Mouse (Mus musculus): ENCODE results near the gene Usb1. TPM values are rescaled to one million over a fixed set of nuclear protein-coding genes. Genes with fewer than 3 reads are reported as not detected.

The Usb1 gene
- total RNA-seq, 1 experiment: 25.9 TPM

- H3K9ac ChIP-seq (ENCODE audit: insufficient read depth, low read depth, low read length, poor library complexity, severe bottlenecking): no peak overlapping the region
- H3K4me1 ChIP-seq (ENCODE audit: control insufficient read depth in 2 of 2, insufficient read depth in 2 of 2, low read length in 2 of 2, poor library complexity in 1 of 2): peaks cover 3 to 8% of the 10 kb centered on the region in 2 experiments; a peak in 2 of 4 replicates
- H3K36me3 ChIP-seq (ENCODE audit: control insufficient read depth, insufficient read depth, low read length, poor library complexity, severe bottlenecking): no peaks in the 10 kb centered on the region; the same call in 1 of the 2 replicates
- TF ChIP-seq MAFK (IDR thresholded peaks at IDR 0.05; ENCODE audit: insufficient read depth, low read depth, low read length): no peak
- no peak for TF ChIP-seq ZC3H11A (IDR thresholded peaks at IDR 0.05; ENCODE audit: borderline replicate concordance, low read depth, low read length)
- no peaks in the 10 kb centered on the region for H3K9me3 ChIP-seq (ENCODE audit: control insufficient read depth, insufficient read depth, low read depth, low read length)
- no peak overlapping the region for H3K27ac ChIP-seq (ENCODE audit: insufficient read depth, low read depth, low read length, poor library complexity, severe bottlenecking)
- H3K4me3 ChIP-seq (ENCODE audit: insufficient read depth in 1 of 2, low read depth in 1 of 2, low read length in 2 of 2, poor library complexity in 1 of 2, severe bottlenecking in 1 of 2): no peak overlapping the region
- no peak for DNase-seq (ENCODE audit: low read depth, low spot score)
- in situ Hi-C loops (cut with MboI; ENCODE audit: low sequenced_read_pairs in 2 of 2, unreplicated experiment in 2 of 2): no loop called here
These were observed 3.6 kb downstream of the Usb1 start for GRCm38 (mm10) chr8:95335706-95336105.

DNA sequence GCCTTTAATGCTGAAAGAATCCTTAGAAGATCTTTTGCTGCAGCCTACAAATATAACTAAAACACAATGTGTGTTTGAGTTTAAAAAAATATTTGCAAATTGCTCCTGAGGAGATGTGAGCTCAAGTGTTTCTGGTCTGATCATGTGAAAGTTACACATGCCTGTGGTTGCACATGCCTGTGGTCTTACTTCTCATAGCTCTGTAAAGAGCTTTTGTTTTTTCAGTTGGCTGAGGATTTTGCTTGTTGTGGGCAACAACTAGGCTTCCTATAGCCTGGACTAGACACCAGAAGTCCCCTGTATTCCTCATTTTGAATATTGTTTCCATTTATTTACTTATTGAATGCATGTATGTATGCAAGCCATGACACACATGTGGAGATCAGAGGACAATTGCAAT lies 4.3 kb downstream of the Usb1 start:
- Histone ChIP-seq H3K9ac (ENCODE audit: insufficient read depth, low read depth, low read length, poor library complexity, severe bottlenecking) (no peak overlapping the region), H3K36me3 (ENCODE audit: control insufficient read depth, insufficient read depth, low read length, poor library complexity, severe bottlenecking) (no peaks in the 10 kb centered on the region; the same call in 1 of the 2 replicates), H3K9me3 (ENCODE audit: control insufficient read depth, insufficient read depth, low read depth, low read length) (no peaks in the 10 kb centered on the region), H3K27ac (ENCODE audit: insufficient read depth, low read depth, low read length, poor library complexity, severe bottlenecking) (no peak overlapping the region), H3K4me1 (ENCODE audit: control insufficient read depth in 2 of 2, insufficient read depth in 2 of 2, low read length in 2 of 2, poor library complexity in 1 of 2) (peaks cover 3 to 5% of the 10 kb centered on the region in 2 experiments; a peak in 1 of 4 replicates), H3K4me3 (ENCODE audit: insufficient read depth in 1 of 2, low read depth in 1 of 2, low read length in 2 of 2, poor library complexity in 1 of 2, severe bottlenecking in 1 of 2) (no peak overlapping the region)
- DNase-seq (ENCODE audit: low read depth, low spot score): no peak
- TF ChIP-seq ZNF384 (IDR thresholded peaks at IDR 0.05; ENCODE audit: low read depth, low read length): no peak
- TF ChIP-seq HCFC1 (IDR thresholded peaks at IDR 0.05; ENCODE audit: borderline replicate concordance, insufficient read depth, low read length): no peak
- no peak for TF ChIP-seq ZC3H11A (IDR thresholded peaks at IDR 0.05; ENCODE audit: borderline replicate concordance, low read depth, low read length)
- no peak for TF ChIP-seq CHD2 (IDR thresholded peaks at IDR 0.05; ENCODE audit: low read depth, low read length)
- no peak for TF ChIP-seq MAFK (IDR thresholded peaks at IDR 0.05; ENCODE audit: insufficient read depth, low read depth, low read length)
- in situ Hi-C loops (cut with MboI; ENCODE audit: low sequenced_read_pairs in 2 of 2, unreplicated experiment in 2 of 2): no loop called here

DNA sequence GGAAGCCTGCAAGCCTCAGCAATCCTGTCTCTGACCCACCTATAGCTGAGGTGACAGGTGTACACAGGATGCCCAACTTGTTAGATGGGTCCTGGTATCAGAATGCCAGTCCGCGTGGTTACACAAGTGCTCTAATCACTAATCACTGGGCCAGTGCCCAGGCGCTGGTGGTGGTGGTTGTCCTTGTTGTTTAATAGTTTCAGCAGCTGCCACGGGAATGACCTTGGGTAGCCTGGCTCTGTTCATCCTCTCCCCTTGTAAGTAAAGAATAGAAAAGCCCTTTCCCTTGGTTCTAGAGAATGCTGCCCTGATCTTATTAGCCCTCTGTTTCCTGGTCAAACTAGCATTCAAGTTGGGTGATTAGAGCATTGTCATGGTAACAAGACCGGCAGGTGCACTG lies 9.6 kb downstream of the Usb1 start:
- no peak overlapping the region for H3K9ac ChIP-seq (ENCODE audit: insufficient read depth, low read depth, low read length, poor library complexity, severe bottlenecking)
- in situ Hi-C loops (cut with MboI; ENCODE audit: low sequenced_read_pairs in 2 of 2, unreplicated experiment in 2 of 2): no loop called here
- no peak overlapping the region for H3K27ac ChIP-seq (ENCODE audit: insufficient read depth, low read depth, low read length, poor library complexity, severe bottlenecking)
- H3K36me3 ChIP-seq (ENCODE audit: control insufficient read depth, insufficient read depth, low read length, poor library complexity, severe bottlenecking): peaks cover 4% of the 10 kb centered on the region; the same call in 1 of the 2 replicates
- H3K9me3 ChIP-seq (ENCODE audit: control insufficient read depth, insufficient read depth, low read depth, low read length): no peaks in the 10 kb centered on the region
- no peak overlapping the region for H3K4me3 ChIP-seq (ENCODE audit: insufficient read depth in 1 of 2, low read depth in 1 of 2, low read length in 2 of 2, poor library complexity in 1 of 2, severe bottlenecking in 1 of 2)
- no peaks in the 10 kb centered on the region for H3K4me1 ChIP-seq (ENCODE audit: control insufficient read depth in 2 of 2, insufficient read depth in 2 of 2, low read length in 2 of 2, poor library complexity in 1 of 2)
- DNase-seq (ENCODE audit: low read depth, low spot score): no peak
- TF ChIP-seq ZNF384 (IDR thresholded peaks at IDR 0.05; ENCODE audit: low read depth, low read length) (no peak), HCFC1 (IDR thresholded peaks at IDR 0.05; ENCODE audit: borderline replicate concordance, insufficient read depth, low read length) (no peak), ZC3H11A (IDR thresholded peaks at IDR 0.05; ENCODE audit: borderline replicate concordance, low read depth, low read length) (no peak), MAFK (IDR thresholded peaks at IDR 0.05; ENCODE audit: insufficient read depth, low read depth, low read length) (no peak), CHD2 (IDR thresholded peaks at IDR 0.05; ENCODE audit: low read depth, low read length) (no peak)

- Histone ChIP-seq H3K4me1 (ENCODE audit: control insufficient read depth in 2 of 2, insufficient read depth in 2 of 2, low read length in 2 of 2, poor library complexity in 1 of 2) (no peaks in the 10 kb centered on the region), H3K4me3 (ENCODE audit: insufficient read depth in 1 of 2, low read depth in 1 of 2, low read length in 2 of 2, poor library complexity in 1 of 2, severe bottlenecking in 1 of 2) (no peak overlapping the region), H3K9ac (ENCODE audit: insufficient read depth, low read depth, low read length, poor library complexity, severe bottlenecking) (no peak overlapping the region), H3K9me3 (ENCODE audit: control insufficient read depth, insufficient read depth, low read depth, low read length) (no peaks in the 10 kb centered on the region), H3K36me3 (ENCODE audit: control insufficient read depth, insufficient read depth, low read length, poor library complexity, severe bottlenecking) (peaks cover 6% of the 10 kb centered on the region; the same call in 1 of the 2 replicates), H3K27ac (ENCODE audit: insufficient read depth, low read depth, low read length, poor library complexity, severe bottlenecking) (no peak overlapping the region)
- no peak for TF ChIP-seq ZC3H11A (IDR thresholded peaks at IDR 0.05; ENCODE audit: borderline replicate concordance, low read depth, low read length)
- no peak for TF ChIP-seq MAFK (IDR thresholded peaks at IDR 0.05; ENCODE audit: insufficient read depth, low read depth, low read length)
- TF ChIP-seq HCFC1 (IDR thresholded peaks at IDR 0.05; ENCODE audit: borderline replicate concordance, insufficient read depth, low read length): no peak
- TF ChIP-seq CHD2 (IDR thresholded peaks at IDR 0.05; ENCODE audit: low read depth, low read length): no peak
- TF ChIP-seq ZNF384 (IDR thresholded peaks at IDR 0.05; ENCODE audit: low read depth, low read length): no peak
- in situ Hi-C loops (cut with MboI; ENCODE audit: low sequenced_read_pairs in 2 of 2, unreplicated experiment in 2 of 2): no loop called here
- DNase-seq (ENCODE audit: low read depth, low spot score): no peak
These were observed 12.6 kb downstream of the Usb1 start for GRCm38 (mm10) chr8:95344668-95345067.

Measured in ES-E14 (cell line).